Mouse (Mus musculus) layer of hippocampus, postnatal 36 days (tissue): ENCODE results near the gene Vtn. TPM values are rescaled to one million over a fixed set of nuclear protein-coding genes. Genes with fewer than 3 reads are reported as not detected.

Experiments
- DNase-seq, 2 experiments: peaks; one replicate each; pipeline ENCODE4 v3.0.0; 2022
- total RNA-seq, 2 experiments: library from RNA; stranded (reverse); gene quantifications; 2 replicates each; pipeline ENCODE4 v1.2.3; 2021

The Vtn gene
- 10 to 100 TPM; 54.2 to 70.1 TPM for total RNA-seq

DNA sequence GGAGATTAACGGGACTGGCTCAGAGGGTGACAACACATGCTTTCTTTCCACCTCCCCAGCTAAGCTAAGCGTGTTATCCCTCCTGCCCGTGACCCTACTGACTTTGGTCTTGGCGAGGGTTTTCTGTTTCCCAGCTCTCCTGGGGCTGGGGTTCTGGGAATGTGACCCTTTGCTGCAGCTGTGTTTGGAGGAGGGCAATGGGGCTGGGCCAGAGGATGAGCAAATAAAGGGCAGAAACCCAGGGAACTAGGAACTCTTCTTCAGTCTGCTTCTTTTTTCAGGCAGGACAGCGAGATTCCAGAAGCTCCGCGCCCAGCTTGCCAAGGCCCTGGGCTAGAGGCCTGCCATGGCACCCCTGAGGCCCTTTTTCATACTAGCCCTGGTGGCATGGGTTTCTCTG is at the start of gene Vtn:
TSS of gene Vtn (plus strand) at position 88 of the 400 bp plus-strand sequence.
- no peak for DNase-seq

GRCm38 (mm10) chr11:78450337-78450736 is 48.6 kb upstream of the Vtn start:
- DNase-seq = no peak

- DNase-seq = peak in 1 of 2 experiments; percentile 43
Measured at GRCm38 (mm10) chr11:78453675-78454074, 45.2 kb upstream of the Vtn start.

GRCm38 (mm10) chr11:78454276-78454675 is 44.6 kb upstream of the Vtn start:
- no peak for DNase-seq

DNA sequence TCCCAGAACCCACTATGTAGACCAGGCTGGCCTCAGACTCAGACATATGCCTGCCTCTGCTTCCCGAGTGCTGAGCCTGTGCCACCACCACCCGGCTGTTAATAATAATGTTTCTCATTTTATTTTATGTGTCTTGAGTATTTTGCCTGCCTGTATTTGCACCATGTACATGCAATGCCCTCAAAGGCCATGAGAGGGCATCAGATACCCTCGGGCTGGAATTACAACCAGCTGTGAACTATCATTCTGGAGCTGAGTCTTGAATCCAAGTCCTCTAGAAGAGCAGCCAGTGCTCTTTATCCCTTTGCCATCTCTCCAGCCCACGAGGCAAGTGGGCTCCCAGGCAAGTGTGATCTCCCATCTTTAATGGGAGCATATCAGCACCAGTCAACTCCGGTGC is 43.6 kb upstream of the Vtn start:
- DNase-seq = no peak

GRCm38 (mm10) chr11:78458740-78459139 is 40.2 kb upstream of the Vtn start:
- no peak for DNase-seq

DNA sequence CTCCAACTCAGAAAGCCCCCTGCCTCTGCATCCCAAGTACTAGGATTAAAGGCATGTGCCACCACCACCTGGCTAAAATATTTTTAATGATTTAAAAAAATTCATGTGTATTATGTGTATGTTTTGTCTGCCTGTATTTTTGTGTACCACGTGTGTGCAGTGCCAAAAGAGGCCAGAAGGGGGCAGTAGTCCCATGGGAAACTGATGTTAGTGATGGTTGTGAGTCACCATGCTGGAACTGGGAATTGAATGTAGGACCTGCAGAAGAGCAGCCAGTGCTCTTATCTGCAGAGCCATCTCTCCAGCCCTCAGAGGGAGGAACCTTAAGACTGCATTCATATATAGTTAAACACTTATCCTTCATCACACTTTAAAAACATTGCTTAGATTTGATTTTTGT is 37.0 kb upstream of the Vtn start:
- DNase-seq = no peak

GRCm38 (mm10) chr11:78462669-78463068 is 36.2 kb upstream of the Vtn start:
- DNase-seq = no peak

DNA sequence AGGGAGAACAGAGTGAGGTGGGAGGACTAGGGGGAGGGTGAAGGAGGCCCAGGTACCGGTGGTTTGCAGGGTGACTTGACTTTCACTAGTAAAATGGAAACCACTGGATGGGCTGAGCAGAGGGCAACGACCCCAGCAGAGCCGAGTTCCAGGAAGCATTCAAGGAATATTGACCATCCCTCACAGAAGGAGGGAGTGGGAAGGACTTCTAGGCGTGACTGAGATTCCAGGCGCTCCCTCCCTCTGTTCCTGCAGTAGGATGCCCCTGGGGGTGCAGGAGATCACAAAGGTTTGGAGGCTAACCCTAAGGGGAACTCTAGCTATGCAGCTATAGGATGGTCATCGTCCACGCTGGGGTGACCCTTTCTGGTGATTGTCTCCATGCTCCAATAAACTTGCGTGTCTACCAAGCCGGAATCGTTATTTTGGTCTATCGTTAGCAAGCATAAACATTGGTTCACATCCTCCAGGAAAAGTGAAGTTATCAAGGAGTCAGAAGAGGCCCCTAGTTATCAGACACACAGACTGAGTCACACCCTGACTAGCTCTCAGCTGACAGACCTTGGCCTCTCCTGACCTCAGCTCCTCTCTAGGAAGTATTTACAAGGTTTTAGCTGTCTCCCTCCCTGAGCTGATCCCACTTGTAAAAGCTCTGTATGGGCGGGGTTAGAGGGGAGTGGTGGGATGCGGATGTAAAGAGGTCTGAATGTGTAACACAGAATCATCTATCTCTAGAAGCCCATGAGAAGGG is 35.4 kb upstream of the Vtn start:
- no peak for DNase-seq

GRCm38 (mm10) chr11:78465116-78465515 is 33.8 kb upstream of the Vtn start:
- DNase-seq = no peak

DNA sequence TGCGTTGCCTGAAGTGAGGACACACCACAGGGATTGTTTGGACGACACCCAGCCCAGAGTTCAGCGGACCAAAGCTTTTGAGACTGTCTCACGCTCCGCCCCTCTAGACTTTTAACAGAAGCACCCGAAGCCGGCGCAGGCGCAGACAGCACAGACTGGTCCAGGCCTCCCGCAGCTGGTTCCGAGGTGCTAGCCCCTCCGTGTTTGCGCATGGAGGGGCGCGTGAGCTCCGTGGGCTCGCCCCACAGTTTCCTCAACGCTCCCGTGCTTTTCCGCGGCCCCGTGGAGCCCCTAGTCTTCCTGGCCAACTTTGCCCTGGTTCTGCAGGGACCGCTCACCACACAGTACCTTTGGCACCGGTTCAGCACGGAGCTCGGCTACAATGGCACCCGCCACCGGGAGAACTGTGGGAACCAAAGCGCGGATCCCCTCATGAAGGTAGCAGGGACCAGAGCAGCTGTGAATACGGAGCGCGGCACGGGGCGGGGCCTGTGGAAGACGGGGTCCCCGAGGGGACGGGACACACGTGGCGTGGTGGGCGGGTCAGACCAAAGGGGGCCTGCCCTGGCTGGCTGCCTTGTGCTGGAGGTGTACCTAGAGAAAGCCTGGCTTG is 33.2 kb upstream of the Vtn start, which contains the start of gene Slc46a1:
TSS of gene Slc46a1 (plus strand) at position 130 of the 613 bp plus-strand sequence.
- peak; percentile 73 to 74 for DNase-seq

DNA sequence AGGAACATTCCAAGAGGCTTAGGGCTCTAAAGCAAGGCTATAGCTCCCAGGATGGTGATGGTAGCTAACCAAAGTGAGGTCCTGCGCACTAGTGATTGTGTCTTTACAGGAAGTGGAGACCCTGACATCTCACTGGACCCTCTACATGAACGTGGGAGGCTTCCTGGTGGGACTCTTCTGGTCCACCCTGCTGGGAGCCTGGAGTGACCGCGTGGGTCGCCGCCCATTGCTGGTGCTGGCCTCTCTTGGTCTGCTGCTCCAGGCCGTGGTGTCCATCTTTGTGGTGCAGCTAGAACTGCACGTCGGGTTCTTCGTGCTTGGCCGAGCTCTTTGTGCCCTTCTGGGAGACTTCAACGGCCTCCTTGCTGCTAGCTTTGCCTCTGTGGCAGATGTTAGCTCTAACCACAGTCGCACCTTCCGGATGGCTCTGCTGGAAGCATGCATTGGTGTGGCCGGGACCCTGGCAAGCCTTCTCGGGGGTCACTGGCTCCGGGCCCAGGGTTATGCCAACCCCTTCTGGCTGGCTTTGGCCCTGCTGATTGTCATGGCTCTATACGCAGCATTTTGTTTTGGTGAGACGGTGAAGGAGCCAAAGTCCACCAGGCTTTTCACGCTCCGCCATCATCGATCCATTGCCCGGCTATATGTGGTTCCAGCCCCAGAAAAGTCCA is 32.5 kb upstream of the Vtn start:
- DNase-seq = no peak

GRCm38 (mm10) chr11:78467515-78467914 is 31.4 kb upstream of the Vtn start:
- DNase-seq = no peak

DNA sequence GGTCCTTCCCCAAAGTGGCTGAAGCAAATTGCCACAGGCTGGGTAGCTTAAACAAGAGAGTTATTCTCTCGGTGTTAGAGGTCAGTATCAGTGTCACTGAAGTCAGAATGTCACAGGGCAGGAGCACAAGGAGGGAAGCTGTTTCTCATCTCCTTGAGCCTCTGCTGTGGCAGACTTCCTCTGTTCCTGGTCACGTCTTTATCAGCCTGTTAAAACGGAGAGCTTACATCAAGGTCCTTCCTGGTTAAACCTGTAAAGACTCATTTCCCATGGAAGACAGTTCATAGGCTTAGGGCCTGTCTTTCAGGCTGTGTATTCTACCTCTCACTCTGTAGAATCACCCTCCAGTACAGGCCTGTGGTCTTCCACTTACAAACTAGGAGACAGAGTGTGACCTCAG is 31.0 kb upstream of the Vtn start:
- no peak for DNase-seq

- DNase-seq = no peak
Measured at GRCm38 (mm10) chr11:78471326-78472103, 27.4 kb upstream of the Vtn start.

DNA sequence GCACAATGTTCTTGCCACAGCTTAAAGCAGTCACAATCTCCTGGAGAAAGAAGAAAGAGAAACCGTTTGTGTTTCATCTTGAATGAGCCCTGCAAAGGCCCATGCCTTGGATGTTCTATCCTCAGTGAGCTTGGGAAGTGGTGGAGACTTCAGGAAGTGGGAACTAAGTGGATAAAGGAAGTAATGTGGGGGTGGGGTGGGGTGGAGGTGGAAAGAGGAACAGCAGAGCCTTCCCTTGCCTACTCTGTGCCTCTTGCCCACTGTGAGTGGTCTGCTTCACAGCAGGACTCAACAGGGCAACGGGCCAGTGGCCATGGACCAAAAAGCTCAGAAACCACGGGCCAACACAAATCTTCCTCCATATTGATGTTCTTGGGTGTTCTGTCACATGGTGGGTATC is 23.6 kb upstream of the Vtn start:
- no peak for DNase-seq

- DNase-seq = no peak
Measured at GRCm38 (mm10) chr11:78483639-78484038, 15.3 kb upstream of the Vtn start.

GRCm38 (mm10) chr11:78488168-78488567 is 10.7 kb upstream of the Vtn start:
- DNase-seq = peak; percentile 75 to 77

- DNase-seq = peak; percentile 49 to 58
Measured at GRCm38 (mm10) chr11:78490781-78491241, 8.1 kb upstream of the Vtn start.

DNA sequence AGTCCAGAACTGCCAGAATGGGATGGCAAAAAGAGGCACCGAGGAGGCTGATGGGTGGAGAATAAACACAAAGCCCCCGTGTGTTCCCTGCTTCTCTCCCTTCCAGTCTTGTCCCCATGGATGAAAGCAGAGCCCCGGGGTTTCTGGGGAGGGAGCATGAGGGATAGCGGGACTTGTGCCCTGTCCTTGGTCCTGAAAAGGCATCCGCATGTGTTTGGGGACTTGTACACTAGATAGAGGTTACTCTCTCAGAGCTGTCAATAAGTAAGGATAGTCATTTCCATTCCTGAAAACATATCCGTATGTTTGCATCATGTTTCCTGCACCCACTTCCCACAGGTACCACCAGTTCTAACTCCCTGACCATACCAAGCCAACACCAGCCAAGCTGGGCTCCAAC is 3.0 kb upstream of the Vtn start:
- DNase-seq = no peak

GRCm38 (mm10) chr11:78497071-78497541 is 1.8 kb upstream of the Vtn start:
- DNase-seq = peak; percentile 37 to 60
